Mouse (Mus musculus): Measurements from ENCODE around the gene Lipf. TPM values are rescaled to one million over a fixed set of nuclear protein-coding genes. Genes with fewer than 3 reads are reported as not detected.

Gene Lipf
- not detected for total RNA-seq (2021)
- long read RNA-seq, experiment 1: 0 reads
- long read RNA-seq, experiment 2: 0 reads

GRCm38 (mm10) chr19:33960887-33961286 is at the start of gene Lipf:
Gene Lipf, plus strand, starts transcription at chr19:33961187.
- DNase-seq (ENCODE audit: low spot score in 2 of 2): no peak

DNA sequence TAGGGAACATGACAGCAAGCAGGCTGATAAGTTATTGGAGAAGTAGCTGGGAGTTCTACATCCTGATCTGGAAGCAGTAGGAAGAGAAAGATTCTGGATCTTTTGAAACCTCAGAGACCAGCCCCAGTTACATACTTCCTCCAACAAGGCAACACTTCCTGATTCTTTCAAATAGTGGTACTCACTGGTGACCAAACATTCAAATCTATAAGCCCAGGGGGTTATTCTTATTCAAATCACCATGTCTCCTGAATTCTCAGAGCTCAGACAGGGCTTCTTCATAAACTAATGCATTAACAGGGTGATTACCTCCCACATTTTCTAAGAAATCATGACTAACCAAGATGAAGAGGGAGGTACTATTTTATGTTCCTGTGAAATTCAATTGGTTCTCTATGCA is 36.9 kb upstream of the Lipf start:
- DNase-seq (ENCODE audit: low spot score in 2 of 2): no peak

GRCm38 (mm10) chr19:33979007-33979406 is 18.0 kb downstream of the Lipf start:
- DNase-seq (ENCODE audit: low spot score in 2 of 2): peak in 1 of 2 experiments; percentile 1

DNA sequence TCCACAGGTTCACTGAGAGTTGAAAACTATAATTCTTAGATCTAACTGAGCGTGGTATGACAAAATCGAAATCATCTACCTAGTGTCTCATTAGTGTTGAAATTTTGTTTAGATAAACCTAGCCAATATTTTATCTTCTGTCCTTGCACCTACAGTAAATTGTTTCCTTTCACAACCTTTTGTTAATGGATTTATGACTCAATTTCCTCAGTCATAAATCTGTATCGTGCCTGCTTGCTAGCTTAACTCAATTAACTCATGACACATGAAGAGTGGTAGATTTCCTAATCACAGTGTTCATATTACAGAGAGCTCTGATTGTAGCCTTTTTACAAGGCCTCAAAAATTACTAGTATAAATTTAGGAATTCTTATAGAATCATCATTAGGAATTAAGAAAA is 22.1 kb downstream of the Lipf start:
- no peak for DNase-seq (ENCODE audit: low spot score in 2 of 2)

GRCm38 (mm10) chr19:34008002-34008401 is 47.0 kb downstream of the Lipf start, which contains the start of gene Lipk:
Gene Lipk, plus strand, starts transcription at chr19:34008290.
- no peak for DNase-seq (ENCODE audit: low spot score in 2 of 2)

DNA sequence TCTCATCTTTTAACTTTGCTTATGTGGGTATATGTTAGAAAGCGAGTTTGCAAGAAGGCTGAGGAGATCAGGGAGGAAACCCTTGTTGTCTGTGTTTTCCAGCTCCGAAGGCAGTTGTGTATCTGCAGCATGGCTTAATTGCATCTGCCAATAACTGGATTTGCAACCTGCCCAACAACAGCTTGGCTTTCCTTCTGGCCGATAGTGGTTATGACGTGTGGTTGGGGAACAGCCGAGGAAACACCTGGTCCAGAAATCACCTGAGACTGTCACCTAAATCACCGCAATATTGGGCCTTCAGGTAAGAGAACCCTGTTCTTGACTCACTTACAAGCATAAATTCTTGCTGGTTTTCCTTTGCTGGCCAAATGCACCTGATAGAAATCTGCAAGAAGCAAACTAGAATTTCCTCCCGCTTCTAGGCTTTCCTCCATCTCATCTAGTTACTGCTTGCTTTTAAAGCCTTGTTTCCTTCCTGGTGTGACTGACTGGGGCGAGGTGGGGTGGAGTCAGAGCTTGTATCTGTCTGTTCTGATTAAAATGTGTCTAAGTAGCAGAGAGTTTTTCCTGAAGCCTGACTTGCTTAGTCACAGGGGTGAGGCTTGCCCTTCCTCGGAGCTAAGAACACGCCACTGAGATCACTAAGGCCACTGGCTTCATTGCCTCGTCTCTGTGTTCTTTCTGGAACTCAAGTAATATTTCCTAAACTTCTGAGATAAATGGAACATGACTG is 60.6 kb downstream of the Lipf start:
- no peak for DNase-seq (ENCODE audit: low spot score in 2 of 2)

DNA sequence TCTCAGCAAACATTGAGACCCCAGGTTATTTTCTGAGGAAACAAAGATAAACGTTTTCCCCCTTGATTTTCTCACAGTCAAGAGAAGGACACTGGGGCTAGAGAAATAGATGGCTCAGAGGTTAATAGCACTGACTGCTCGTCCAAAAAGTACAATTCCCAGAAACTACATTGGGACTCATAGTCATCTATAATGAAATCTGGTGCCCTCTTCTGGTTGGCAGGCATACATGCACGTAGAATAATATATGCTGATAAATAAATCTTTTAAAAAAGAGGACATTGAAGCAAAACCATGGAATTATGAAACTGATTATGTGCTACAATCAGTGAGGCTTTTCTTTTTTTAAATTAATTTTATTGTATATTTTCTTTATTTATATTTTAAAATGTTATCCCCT is 61.8 kb downstream of the Lipf start:
- no peak for DNase-seq (ENCODE audit: low spot score in 2 of 2)

Other genes starting within 250 kb of the Lipf start
- under 1 TPM in 1 of 2 experiments, not detected in 1; 0.55 TPM for gene Lipo2, start 209.8 kb upstream of the Lipf start, total RNA-seq (2021)
- 1 to 10 TPM; 5.0 to 5.7 TPM for gene Lipo3, start 199.2 kb upstream of the Lipf start, total RNA-seq (2021)
- not detected for gene Lipo1, start 173.7 kb upstream of the Lipf start, total RNA-seq (2021)
- not detected for gene Lipk, start 47.1 kb downstream of the Lipf start, total RNA-seq (2021)
- gene Lipn, start 106.2 kb downstream of the Lipf start, total RNA-seq (2021): not detected
- under 1 TPM in 1 of 2 experiments, not detected in 1; 0.52 TPM for gene Lipm, start 139.7 kb downstream of the Lipf start, total RNA-seq (2021)
- not detected for gene Ankrd22, start 204.9 kb downstream of the Lipf start, total RNA-seq (2021)
- gene Stambpl1, start 231.0 kb downstream of the Lipf start, total RNA-seq (2021): 10 to 100 TPM; 16.4 to 19.7 TPM